Mouse (Mus musculus): ENCODE measurements around the gene Phf24. TPM values are rescaled to one million over a fixed set of nuclear protein-coding genes. Genes with fewer than 3 reads are reported as not detected.
A peak's percentile ranks its signal among the peaks of the same experiment; 100 is the strongest.

Phf24 gene
- total and polyA plus RNA-seq, 3 experiments = 0.04 to 0.98 TPM; not detected in 1

- Histone ChIP-seq H3K27me3 (ENCODE audit: insufficient read depth, low read length) (peaks cover 24% of the 10 kb centered on the region), H3K9me3 (replicated peaks) (no peaks in the 10 kb centered on the region), H3K4me1 (ENCODE audit: insufficient read depth, low read depth, low read length) (peaks cover 65% of the 10 kb centered on the region), H3K4me3 (ENCODE audit: low read depth, low read length) (peak overlapping the region; percentile 75; the same call in 1 of the 2 replicates), H3K36me3 (replicated peaks) (peaks cover 5% of the 10 kb centered on the region)
- TF ChIP-seq CTCF (IDR thresholded peaks at IDR 0.05; ENCODE audit: low read depth, low read length) (no peak), GATA1 (IDR thresholded peaks at IDR 0.05; ENCODE audit: borderline replicate concordance, low read length) (no peak), TAL1 (conservative IDR thresholded peaks at IDR 0.05; ENCODE audit: low read depth, low read length) (no peak), POLR2AphosphoS5 (IDR thresholded peaks at IDR 0.05; ENCODE audit: insufficient replicate concordance, low read depth, low read length) (no peak), GATA2 (IDR thresholded peaks at IDR 0.05; ENCODE audit: borderline replicate concordance, low read depth, low read length) (no peak)
- DNase-seq (ENCODE audit: low spot score) (no peak), ATAC-seq (ENCODE audit: extremely low read depth, insufficient number of reproducible peaks, low FRiP score, poor library complexity, severe bottlenecking) (no peak)
Observed at GRCm38 (mm10) chr4:42949051-42949675, 32.7 kb downstream of the Phf24 start.

- TF ChIP-seq CTCF (IDR thresholded peaks at IDR 0.05; ENCODE audit: low read depth, low read length) = no peak
- no peak for TF ChIP-seq TAL1 (conservative IDR thresholded peaks at IDR 0.05; ENCODE audit: low read depth, low read length)
- no peaks in the 10 kb centered on the region for H3K9me3 ChIP-seq (replicated peaks)
- DNase-seq (ENCODE audit: low spot score) (peak; percentile 99), ATAC-seq (ENCODE audit: extremely low read depth, insufficient number of reproducible peaks, low FRiP score, poor library complexity, severe bottlenecking) (peak; percentile 99)
- peak within 1 kb of the TSS; percentile 75 for H3K4me3 ChIP-seq (ENCODE audit: low read depth, low read length)
- H3K36me3 ChIP-seq (replicated peaks) = peaks cover 5% of the 10 kb centered on the region
- peaks cover 70% of the 10 kb centered on the region for H3K4me1 ChIP-seq (ENCODE audit: insufficient read depth, low read depth, low read length)
- peaks cover 20% of the 10 kb centered on the region for H3K27me3 ChIP-seq (ENCODE audit: insufficient read depth, low read length)
Observed at GRCm38 (mm10) chr4:42949676-42950051, 33.2 kb downstream of the Phf24 start, which contains the start of gene Dnajb5. Gene Dnajb5 (plus strand): TSS chr4:42949814.

GRCm38 (mm10) chr4:42950065-42950558, 33.7 kb downstream of the Phf24 start:
- Histone ChIP-seq H3K27me3 (ENCODE audit: insufficient read depth, low read length) (peaks cover 16% of the 10 kb centered on the region), H3K36me3 (replicated peaks) (peaks cover 5% of the 10 kb centered on the region), H3K9me3 (replicated peaks) (no peaks in the 10 kb centered on the region), H3K4me1 (ENCODE audit: insufficient read depth, low read depth, low read length) (peaks cover 71% of the 10 kb centered on the region), H3K4me3 (ENCODE audit: low read depth, low read length) (peak overlapping the region; percentile 75)
- ATAC-seq (ENCODE audit: extremely low read depth, insufficient number of reproducible peaks, low FRiP score, poor library complexity, severe bottlenecking) (no peak), DNase-seq (ENCODE audit: low spot score) (peak; percentile 86)
- TF ChIP-seq TAL1 (conservative IDR thresholded peaks at IDR 0.05; ENCODE audit: low read depth, low read length) (no peak), CTCF (IDR thresholded peaks at IDR 0.05; ENCODE audit: low read depth, low read length) (no peak), POLR2AphosphoS5 (IDR thresholded peaks at IDR 0.05; ENCODE audit: insufficient replicate concordance, low read depth, low read length) (no peak), GATA1 (IDR thresholded peaks at IDR 0.05; ENCODE audit: borderline replicate concordance, low read length) (no peak), GATA2 (IDR thresholded peaks at IDR 0.05; ENCODE audit: borderline replicate concordance, low read depth, low read length) (no peak)

- H3K9me3 ChIP-seq (replicated peaks) = no peaks in the 10 kb centered on the region
- peaks cover 7% of the 10 kb centered on the region for H3K36me3 ChIP-seq (replicated peaks)
- DNase-seq (ENCODE audit: low spot score) (no peak), ATAC-seq (ENCODE audit: extremely low read depth, insufficient number of reproducible peaks, low FRiP score, poor library complexity, severe bottlenecking) (no peak)
- no peak overlapping the region for H3K4me3 ChIP-seq (ENCODE audit: low read depth, low read length)
- H3K27me3 ChIP-seq (ENCODE audit: insufficient read depth, low read length) = peaks cover 16% of the 10 kb centered on the region
- TF ChIP-seq CTCF (IDR thresholded peaks at IDR 0.05; ENCODE audit: low read depth, low read length) = no peak
- no peak for TF ChIP-seq POLR2AphosphoS5 (IDR thresholded peaks at IDR 0.05; ENCODE audit: insufficient replicate concordance, low read depth, low read length)
- TF ChIP-seq TAL1 (conservative IDR thresholded peaks at IDR 0.05; ENCODE audit: low read depth, low read length) = no peak
- TF ChIP-seq GATA2 (IDR thresholded peaks at IDR 0.05; ENCODE audit: borderline replicate concordance, low read depth, low read length) = no peak
- TF ChIP-seq GATA1 (IDR thresholded peaks at IDR 0.05; ENCODE audit: borderline replicate concordance, low read length) = no peak
- H3K4me1 ChIP-seq (ENCODE audit: insufficient read depth, low read depth, low read length) = peaks cover 60% of the 10 kb centered on the region
Observed at GRCm38 (mm10) chr4:42951206-42952195, 35.0 kb downstream of the Phf24 start.

- H3K36me3 ChIP-seq (replicated peaks) = peaks cover 17% of the 10 kb centered on the region
- ATAC-seq (ENCODE audit: extremely low read depth, insufficient number of reproducible peaks, low FRiP score, poor library complexity, severe bottlenecking) = no peak
- no peak overlapping the region for H3K4me3 ChIP-seq (ENCODE audit: low read depth, low read length)
- H3K27me3 ChIP-seq (ENCODE audit: insufficient read depth, low read length) = peaks cover 10% of the 10 kb centered on the region
- no peak for DNase-seq (ENCODE audit: low spot score)
- no peaks in the 10 kb centered on the region for H3K9me3 ChIP-seq (replicated peaks)
- TF ChIP-seq TAL1 (conservative IDR thresholded peaks at IDR 0.05; ENCODE audit: low read depth, low read length) (no peak), CTCF (IDR thresholded peaks at IDR 0.05; ENCODE audit: low read depth, low read length) (no peak), POLR2AphosphoS5 (IDR thresholded peaks at IDR 0.05; ENCODE audit: insufficient replicate concordance, low read depth, low read length) (no peak), GATA2 (IDR thresholded peaks at IDR 0.05; ENCODE audit: borderline replicate concordance, low read depth, low read length) (no peak), GATA1 (IDR thresholded peaks at IDR 0.05; ENCODE audit: borderline replicate concordance, low read length) (no peak)
- H3K4me1 ChIP-seq (ENCODE audit: insufficient read depth, low read depth, low read length) = peaks cover 63% of the 10 kb centered on the region
Observed at GRCm38 (mm10) chr4:42952563-42952962, 36.1 kb downstream of the Phf24 start.
